Mouse (Mus musculus) olfactory bulb, adult 2 months (tissue): ENCODE measurements around the gene Ildr1. TPM values are rescaled to one million over a fixed set of nuclear protein-coding genes. Genes with fewer than 3 reads are reported as not detected.

Experiments used
- H3K27ac ChIP-seq: fragments of 200-500 bp; 2 replicates; pipeline ENCODE4 v1.5.1; 2012; ENCODE audit warnings: low read depth, low read length; ENCODE audit not compliant: insufficient read depth
- H3K4me1 ChIP-seq: fragments of 200-500 bp; 2 replicates; pipeline ENCODE4 v1.6.1; 2012; ENCODE audit warnings: low read length; ENCODE audit not compliant: control insufficient read depth, insufficient read depth
- H3K4me3 ChIP-seq: fragments of 200-500 bp; 2 replicates; pipeline ENCODE4 v1.5.1; 2012; ENCODE audit warnings: mild to moderate bottlenecking, low read depth, low read length, moderate library complexity; ENCODE audit not compliant: insufficient read depth
- CTCF ChIP-seq: fragments of 200-500 bp; IDR thresholded peaks from 2 replicates; pipeline ENCODE4 v1.5.1; 2012; ENCODE audit warnings: low read depth, mild to moderate bottlenecking, low read length, moderate library complexity; ENCODE audit not compliant: insufficient read depth
- POLR2A ChIP-seq: fragments of 200-500 bp; IDR thresholded peaks from 2 replicates; pipeline ENCODE4 v1.6.1; 2012; ENCODE audit warnings: mild to moderate bottlenecking, low read depth, low read length, moderate library complexity; ENCODE audit not compliant: insufficient read depth
- WGBS: fragments of 180-500 bp; shearing (Covaris S2); methylation state at CpG from one replicate; pipeline ENCODE4 v1.1.7; 2018; 5-methylcytosine and 5-hydroxymethylcytosine counted together
- polyA plus RNA-seq: library from polyadenylated mRNA; stranded (reverse); fragments of >200 nt; gene quantifications from 2 replicates; pipeline ENCODE4 v1.2.4, GENCODE M21; 2012; ENCODE audit warnings: low replicate concordance; ENCODE audit not compliant: missing spikeins, insufficient read depth, insufficient read length

Gene Ildr1
- polyA plus RNA-seq, 1 experiment: not detected

GRCm38 (mm10) chr16:36747068-36747467, 53.3 kb downstream of the Ildr1 start:
- WGBS: 87% methylated on average over 4 of the region's 4 CpGs
- no peaks in the 10 kb centered on the region for H3K4me1 ChIP-seq
- H3K4me3 ChIP-seq: no peak overlapping the region
- H3K27ac ChIP-seq: no peak overlapping the region
- TF ChIP-seq CTCF: no peak
- no peak for TF ChIP-seq POLR2A

GRCm38 (mm10) chr16:36747767-36748166, 54.0 kb downstream of the Ildr1 start:
- 83% methylated on average over 2 of the region's 2 CpGs for WGBS
- TF ChIP-seq POLR2A (no peak), CTCF (no peak)
- no peak overlapping the region for H3K27ac ChIP-seq
- H3K4me1 ChIP-seq: no peaks in the 10 kb centered on the region
- H3K4me3 ChIP-seq: no peak overlapping the region

- WGBS: 91% methylated on average over 3 of the region's 3 CpGs
These were observed 58.2 kb downstream of the Ildr1 start for GRCm38 (mm10) chr16:36751979-36752378.

GRCm38 (mm10) chr16:36770191-36770771, 76.5 kb downstream of the Ildr1 start:
- no peak overlapping the region for H3K4me3 ChIP-seq
- TF ChIP-seq CTCF (no peak), POLR2A (no peak)
- H3K27ac ChIP-seq: no peak overlapping the region
- no peaks in the 10 kb centered on the region for H3K4me1 ChIP-seq
- WGBS: 65% methylated on average over 9 of the region's 13 CpGs

More at GRCm38 (mm10) chr16:36751979-36752378, 58.2 kb downstream of the Ildr1 start:
- no peak overlapping the region for H3K27ac ChIP-seq
- H3K4me1 ChIP-seq: no peaks in the 10 kb centered on the region
- TF ChIP-seq CTCF (no peak), POLR2A (no peak)
- H3K4me3 ChIP-seq: no peak overlapping the region

GRCm38 (mm10) chr16:36770830-36771229, 77.1 kb downstream of the Ildr1 start:
- TF ChIP-seq POLR2A (no peak), CTCF (no peak)
- Histone ChIP-seq H3K4me3 (no peak overlapping the region), H3K4me1 (no peaks in the 10 kb centered on the region), H3K27ac (no peak overlapping the region)
- 37% methylated on average over 4 of the region's 4 CpGs for WGBS

- no peak for TF ChIP-seq CTCF
- no peak for TF ChIP-seq POLR2A
- H3K27ac ChIP-seq: no peak overlapping the region
- WGBS: 40% methylated on average over 2 of the region's 2 CpGs
- no peak overlapping the region for H3K4me3 ChIP-seq
- no peaks in the 10 kb centered on the region for H3K4me1 ChIP-seq
These were observed 77.5 kb downstream of the Ildr1 start for GRCm38 (mm10) chr16:36771244-36771643.

- Histone ChIP-seq H3K27ac (no peak overlapping the region), H3K4me3 (no peak overlapping the region), H3K4me1 (no peaks in the 10 kb centered on the region)
- WGBS: 95% methylated on average over 3 of the region's 3 CpGs
- TF ChIP-seq CTCF: no peak
- TF ChIP-seq POLR2A: no peak
These were observed 77.9 kb downstream of the Ildr1 start for GRCm38 (mm10) chr16:36771703-36772102.

GRCm38 (mm10) chr16:36772996-36773395, 79.2 kb downstream of the Ildr1 start:
- WGBS: 86% methylated on average over 5 of the region's 5 CpGs
- H3K4me1 ChIP-seq: no peaks in the 10 kb centered on the region
- TF ChIP-seq POLR2A: no peak
- TF ChIP-seq CTCF: no peak

GRCm38 (mm10) chr16:36775658-36776057, 81.9 kb downstream of the Ildr1 start:
- Histone ChIP-seq H3K27ac (no peak overlapping the region), H3K4me1 (no peaks in the 10 kb centered on the region), H3K4me3 (no peak overlapping the region)
- TF ChIP-seq CTCF (no peak), POLR2A (no peak)
- 70% methylated on average over 6 of the region's 6 CpGs for WGBS

More at GRCm38 (mm10) chr16:36772996-36773395, 79.2 kb downstream of the Ildr1 start:
- no peak overlapping the region for H3K27ac ChIP-seq
- H3K4me3 ChIP-seq: no peak overlapping the region

Other genes starting within 250 kb of the Ildr1 start
- gene Stfa3, start 238.6 kb upstream of the Ildr1 start, polyA plus RNA-seq: not detected in 2 replicates
- not detected in 2 replicates for gene Casr, start 131.8 kb upstream of the Ildr1 start, polyA plus RNA-seq
- gene Cd86, start 27.9 kb upstream of the Ildr1 start, polyA plus RNA-seq: not detected in 2 replicates
- gene Slc15a2, start 91.0 kb downstream of the Ildr1 start, polyA plus RNA-seq: not detected in 2 replicates
- gene Iqcb1, start 134.4 kb downstream of the Ildr1 start, polyA plus RNA-seq: not detected in 2 replicates
- not detected in 2 replicates for gene Eaf2, start 181.0 kb downstream of the Ildr1 start, polyA plus RNA-seq
- 36.6 TPM in 1 of 2 replicates, not detected in the other for gene Golgb1, start 181.2 kb downstream of the Ildr1 start, polyA plus RNA-seq
- gene Hcls1, start 241.0 kb downstream of the Ildr1 start, polyA plus RNA-seq: 152 TPM in 1 of 2 replicates, not detected in the other